Mouse (Mus musculus) layer of hippocampus, adult 8-10 months (tissue): ENCODE results near the gene Fgfr2. TPM values are rescaled to one million over a fixed set of nuclear protein-coding genes. Genes with fewer than 3 reads are reported as not detected.

ENCODE experiments used
- DNase-seq, 2 experiments: peaks; one replicate each; pipeline ENCODE4 v3.0.0; 2022; ENCODE audit warnings: low spot score in 2 of 2
- total RNA-seq, 4 experiments: library from RNA; stranded (reverse); gene quantifications; 2 replicates each; pipeline ENCODE4 v1.2.4; 2022

Fgfr2 gene
- total RNA-seq, 4 experiments from 2014 or later, result 60.7 to 72.9 (median 65.8) TPM

GRCm38 (mm10) chr7:132803962-132804361 lies 319.2 kb downstream of the Fgfr2 start:
- no peak for DNase-seq

- no peak for DNase-seq
Observed at GRCm38 (mm10) chr7:132803336-132803735, 319.8 kb downstream of the Fgfr2 start.

- no peak for DNase-seq
Observed at GRCm38 (mm10) chr7:132802691-132803090, 320.5 kb downstream of the Fgfr2 start.

GRCm38 (mm10) chr7:132802066-132802465 lies 321.1 kb downstream of the Fgfr2 start:
- DNase-seq, result no peak

- no peak for DNase-seq
Observed at GRCm38 (mm10) chr7:132801509-132801908, 321.6 kb downstream of the Fgfr2 start.

GRCm38 (mm10) chr7:132800868-132801267 lies 322.3 kb downstream of the Fgfr2 start:
- DNase-seq, result no peak

GRCm38 (mm10) chr7:132799119-132800016 lies 323.8 kb downstream of the Fgfr2 start:
- DNase-seq, result no peak

- DNase-seq, result no peak
Observed at GRCm38 (mm10) chr7:132795141-132795540, 328.0 kb downstream of the Fgfr2 start.

- DNase-seq, result peak; percentile 51 to 74
Observed at GRCm38 (mm10) chr7:132793467-132793866, 329.7 kb downstream of the Fgfr2 start.

- DNase-seq, result no peak
Observed at GRCm38 (mm10) chr7:132790447-132791219, 332.5 kb downstream of the Fgfr2 start.

- DNase-seq, result peak; percentile 83 to 85
Observed at GRCm38 (mm10) chr7:132788826-132789225, 334.3 kb downstream of the Fgfr2 start.

- no peak for DNase-seq
Observed at GRCm38 (mm10) chr7:132787496-132788190, 335.5 kb downstream of the Fgfr2 start.

- DNase-seq, result no peak
Observed at GRCm38 (mm10) chr7:132787022-132787421, 336.1 kb downstream of the Fgfr2 start.

GRCm38 (mm10) chr7:132786522-132786921 lies 336.6 kb downstream of the Fgfr2 start:
- no peak for DNase-seq

GRCm38 (mm10) chr7:132786011-132786410 lies 337.1 kb downstream of the Fgfr2 start:
- DNase-seq, result no peak

GRCm38 (mm10) chr7:132784101-132784500 lies 339.0 kb downstream of the Fgfr2 start:
- no peak for DNase-seq

- DNase-seq, result no peak
Observed at GRCm38 (mm10) chr7:132781850-132782249, 341.3 kb downstream of the Fgfr2 start.

- DNase-seq, result no peak
Observed at GRCm38 (mm10) chr7:132781130-132781814, 341.9 kb downstream of the Fgfr2 start.

- DNase-seq, result no peak
Observed at GRCm38 (mm10) chr7:132780611-132781010, 342.5 kb downstream of the Fgfr2 start.

GRCm38 (mm10) chr7:132778630-132779029 lies 344.5 kb downstream of the Fgfr2 start:
- no peak for DNase-seq
